Mouse (Mus musculus) erythroblast, embryonic 14.5 days (primary cell): ENCODE data around the gene Map3k12. TPM values are rescaled to one million over a fixed set of nuclear protein-coding genes. Genes with fewer than 3 reads are reported as not detected.

ENCODE experiments used
- H3K27me3 ChIP-seq: 2 replicates; pipeline ENCODE4 v1.6.1; 2012; ENCODE audit warnings: inconsistent platforms; ENCODE audit not compliant: control insufficient read depth
- H3K36me3 ChIP-seq: 2 replicates; pipeline ENCODE4 v1.6.1; 2012; ENCODE audit warnings: mild to moderate bottlenecking, inconsistent platforms; ENCODE audit not compliant: control insufficient read depth
- H3K4me1 ChIP-seq: 2 replicates; pipeline ENCODE4 v1.6.1; 2012; ENCODE audit warnings: inconsistent platforms; ENCODE audit not compliant: control insufficient read depth
- H3K4me3 ChIP-seq: replicated peaks from 2 replicates; pipeline ENCODE3; 2012; ENCODE audit warnings: moderate library complexity, mild to moderate bottlenecking, inconsistent platforms
- H3K9me3 ChIP-seq: 2 replicates; pipeline ENCODE4 v1.6.1; 2012; ENCODE audit warnings: low read length, inconsistent platforms, mixed read lengths; ENCODE audit not compliant: control insufficient read depth
- GATA1 ChIP-seq: IDR thresholded peaks from 2 replicates; pipeline ENCODE4 v1.6.1; 2012; ENCODE audit warnings: low read length, inconsistent platforms, mixed read lengths
- TAL1 ChIP-seq: IDR thresholded peaks from 3 replicates; pipeline ENCODE4 v1.6.1; 2012; ENCODE audit warnings: low read length, inconsistent platforms, mixed read lengths
- polyA plus RNA-seq: library from polyadenylated mRNA; stranded (reverse); fragments of >175 nt; gene quantifications from 2 replicates; pipeline ENCODE4 v1.2.3, GENCODE M21; 2012

The Map3k12 gene
- polyA plus RNA-seq, 1 experiment: 0.01 TPM

- no peaks in the 10 kb centered on the region for H3K4me1 ChIP-seq
- TF ChIP-seq GATA1 (no peak), TAL1 (no peak)
- H3K36me3 ChIP-seq: peaks cover 55% of the 10 kb centered on the region
- no peak overlapping the region for H3K4me3 ChIP-seq
- H3K9me3 ChIP-seq: no peaks in the 10 kb centered on the region
- no peaks in the 10 kb centered on the region for H3K27me3 ChIP-seq
Observed at GRCm38 (mm10) chr15:102546246-102546645, 29.4 kb upstream of the Map3k12 start.

GRCm38 (mm10) chr15:102544801-102545200 is 27.9 kb upstream of the Map3k12 start:
- Histone ChIP-seq H3K27me3 (no peaks in the 10 kb centered on the region), H3K4me3 (no peak overlapping the region), H3K9me3 (no peaks in the 10 kb centered on the region), H3K4me1 (no peaks in the 10 kb centered on the region), H3K36me3 (peaks cover 64% of the 10 kb centered on the region)
- TF ChIP-seq TAL1 (no peak), GATA1 (no peak)

GRCm38 (mm10) chr15:102533926-102534325 is 17.1 kb upstream of the Map3k12 start:
- Histone ChIP-seq H3K4me1 (no peaks in the 10 kb centered on the region), H3K4me3 (no peak overlapping the region), H3K36me3 (peaks cover 75% of the 10 kb centered on the region), H3K27me3 (no peaks in the 10 kb centered on the region), H3K9me3 (no peaks in the 10 kb centered on the region)
- TF ChIP-seq TAL1 (no peak), GATA1 (no peak)

DNA sequence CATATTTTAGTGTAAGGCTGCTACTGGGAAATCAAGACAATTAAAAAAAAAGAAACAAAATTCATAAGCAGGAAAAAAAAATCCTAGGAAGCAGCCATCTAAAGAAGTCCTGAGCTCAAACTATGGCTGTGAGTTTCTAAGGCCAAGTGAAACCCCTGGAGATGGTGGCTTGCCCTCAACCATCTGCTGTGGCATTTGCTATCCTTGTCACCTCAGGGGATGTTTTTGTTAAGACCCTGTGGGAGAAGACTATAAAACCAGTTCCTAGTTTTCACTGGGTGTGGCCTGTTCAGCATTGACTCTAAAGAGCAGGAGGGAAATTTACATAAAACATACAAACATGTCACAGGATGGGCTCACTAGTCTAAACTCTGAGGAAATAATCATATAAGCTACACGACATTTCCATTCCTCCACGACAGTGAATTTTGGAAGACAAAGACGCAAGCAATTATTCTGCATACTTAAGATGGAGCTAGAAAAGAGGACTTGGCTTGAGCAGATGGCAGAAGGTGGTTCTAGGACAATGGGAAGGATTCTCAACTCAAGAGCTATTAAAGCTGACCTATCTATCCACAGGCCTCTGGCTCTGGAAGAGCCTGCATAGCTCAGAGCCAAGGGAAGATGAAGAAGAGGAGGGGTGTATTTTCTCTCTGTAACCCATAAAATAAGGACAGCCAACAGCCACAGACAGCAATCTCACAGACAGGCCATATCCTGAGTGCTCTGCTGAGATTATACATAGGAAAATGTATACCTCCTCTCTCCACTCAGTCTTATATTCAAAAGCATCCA is 15.4 kb upstream of the Map3k12 start:
- Histone ChIP-seq H3K36me3 (peaks cover 83% of the 10 kb centered on the region), H3K27me3 (no peaks in the 10 kb centered on the region), H3K9me3 (no peaks in the 10 kb centered on the region), H3K4me1 (no peaks in the 10 kb centered on the region), H3K4me3 (no peak overlapping the region)
- TF ChIP-seq TAL1 (no peak), GATA1 (no peak)

- TF ChIP-seq TAL1: no peak
- TF ChIP-seq GATA1: no peak
- Histone ChIP-seq H3K36me3 (peaks cover 80% of the 10 kb centered on the region), H3K27me3 (no peaks in the 10 kb centered on the region), H3K4me3 (no peak overlapping the region), H3K9me3 (no peaks in the 10 kb centered on the region), H3K4me1 (no peaks in the 10 kb centered on the region)
Observed at GRCm38 (mm10) chr15:102531586-102531985, 14.7 kb upstream of the Map3k12 start.

- Histone ChIP-seq H3K36me3 (peaks cover 70% of the 10 kb centered on the region), H3K27me3 (no peaks in the 10 kb centered on the region), H3K4me3 (no peak overlapping the region), H3K4me1 (no peaks in the 10 kb centered on the region), H3K9me3 (no peaks in the 10 kb centered on the region)
- TF ChIP-seq GATA1 (no peak), TAL1 (no peak)
Observed at GRCm38 (mm10) chr15:102530566-102530965, 13.7 kb upstream of the Map3k12 start.

DNA sequence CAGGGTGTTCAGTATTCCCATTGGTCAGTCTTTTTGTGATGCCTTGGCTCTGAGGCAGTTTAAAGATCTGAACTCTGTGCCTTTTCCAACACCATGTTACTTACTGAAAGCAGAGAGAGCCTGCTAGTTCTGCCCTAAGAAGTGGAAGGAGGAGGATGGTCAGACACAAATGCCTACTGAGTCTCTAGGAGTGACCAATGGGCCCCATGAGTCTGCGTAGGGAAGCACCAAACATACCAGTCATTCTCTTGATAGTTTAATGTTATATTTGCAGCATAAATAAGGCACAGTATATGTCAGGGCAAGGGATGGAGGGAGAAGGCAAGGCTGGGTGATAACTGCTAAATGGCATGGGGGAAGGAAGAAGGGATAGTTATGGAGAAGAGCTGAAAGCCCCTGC is 11.5 kb upstream of the Map3k12 start:
- Histone ChIP-seq H3K4me3 (no peak overlapping the region), H3K4me1 (no peaks in the 10 kb centered on the region), H3K9me3 (no peaks in the 10 kb centered on the region), H3K27me3 (no peaks in the 10 kb centered on the region), H3K36me3 (peaks cover 67% of the 10 kb centered on the region)
- TF ChIP-seq TAL1 (no peak), GATA1 (no peak)

DNA sequence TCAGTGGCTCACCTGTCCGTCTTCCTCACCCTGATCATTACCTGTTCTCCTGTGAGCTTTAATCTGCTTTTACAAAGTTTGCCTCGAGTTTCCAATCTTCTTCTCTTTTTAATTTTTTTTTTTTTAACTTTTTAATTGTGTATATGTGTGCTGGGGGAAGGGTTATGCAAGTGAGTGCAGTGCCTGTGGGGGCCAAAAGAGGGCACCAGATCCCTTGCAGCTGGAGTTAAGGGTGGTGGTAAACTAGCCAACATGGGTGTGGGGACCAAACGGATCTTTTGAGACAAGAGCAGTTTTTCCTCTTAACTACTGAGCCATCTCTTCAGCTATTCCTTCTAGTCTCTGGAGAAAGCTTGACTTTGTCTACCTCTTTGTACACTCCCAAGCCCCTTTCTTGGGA is 11.1 kb upstream of the Map3k12 start:
- peaks cover 66% of the 10 kb centered on the region for H3K36me3 ChIP-seq

GRCm38 (mm10) chr15:102526111-102527002 is 9.5 kb upstream of the Map3k12 start:
- peaks cover 70% of the 10 kb centered on the region for H3K36me3 ChIP-seq
- H3K4me1 ChIP-seq: peaks cover 9% of the 10 kb centered on the region
- no peaks in the 10 kb centered on the region for H3K27me3 ChIP-seq
- H3K4me3 ChIP-seq: no peak overlapping the region
- no peak for TF ChIP-seq TAL1
- TF ChIP-seq GATA1: no peak
- H3K9me3 ChIP-seq: no peaks in the 10 kb centered on the region

More for the DNA sequence above, 11.1 kb upstream of the Map3k12 start:
- no peaks in the 10 kb centered on the region for H3K27me3 ChIP-seq
- no peak overlapping the region for H3K4me3 ChIP-seq
- H3K9me3 ChIP-seq: no peaks in the 10 kb centered on the region
- H3K4me1 ChIP-seq: no peaks in the 10 kb centered on the region
- TF ChIP-seq TAL1 (no peak), GATA1 (no peak)
